Mouse (Mus musculus): ENCODE results near the gene Gm21974. TPM values are rescaled to one million over a fixed set of nuclear protein-coding genes. Genes with fewer than 3 reads are reported as not detected.

Gm21974 gene
- polyA plus RNA-seq, 1 experiment from 2014 or later = not detected

- Histone ChIP-seq H3K36me3 (ENCODE audit: control insufficient read depth, insufficient read depth, low read length) (peaks cover 67% of the 10 kb centered on the region), H3K27ac (ENCODE audit: low read depth, low read length) (no peak overlapping the region), H3K4me3 (ENCODE audit: low read depth, low read length) (no peak overlapping the region), H3K4me2 (ENCODE audit: low read length) (no peak overlapping the region), H3K9ac (ENCODE audit: low read length) (no peak overlapping the region), H3K4me1 (ENCODE audit: control insufficient read depth, insufficient read depth, low read length) (no peaks in the 10 kb centered on the region), H3K27me3 (replicated peaks; ENCODE audit: control insufficient read depth, insufficient read depth, low read length) (no peaks in the 10 kb centered on the region), H3K9me3 (replicated peaks; ENCODE audit: control insufficient read depth, low read length) (no peaks in the 10 kb centered on the region)
- 85% methylated on average over 6 of the region's 6 CpGs for WGBS
- DNase-seq (ENCODE audit: low spot score) (no peak), ATAC-seq (no peak)
These were observed 27.4 kb upstream of the Gm21974 start for GRCm38 (mm10) chr7:127922451-127923275.

- no peaks in the 10 kb centered on the region for H3K9me3 ChIP-seq (replicated peaks; ENCODE audit: control insufficient read depth, low read length)
- H3K4me1 ChIP-seq (ENCODE audit: control insufficient read depth, insufficient read depth, low read length) = no peaks in the 10 kb centered on the region
- no peak overlapping the region for H3K4me2 ChIP-seq (ENCODE audit: low read length)
- no peak overlapping the region for H3K9ac ChIP-seq (ENCODE audit: low read length)
- no peaks in the 10 kb centered on the region for H3K27me3 ChIP-seq (replicated peaks; ENCODE audit: control insufficient read depth, insufficient read depth, low read length)
- peaks cover 74% of the 10 kb centered on the region for H3K36me3 ChIP-seq (ENCODE audit: control insufficient read depth, insufficient read depth, low read length)
- no peak overlapping the region for H3K27ac ChIP-seq (ENCODE audit: low read depth, low read length)
- DNase-seq (ENCODE audit: low spot score) (no peak), ATAC-seq (no peak)
- 61% methylated on average over 8 of the region's 8 CpGs for WGBS
- no peak overlapping the region for H3K4me3 ChIP-seq (ENCODE audit: low read depth, low read length)
These were observed 26.3 kb upstream of the Gm21974 start for GRCm38 (mm10) chr7:127921516-127921915.

GRCm38 (mm10) chr7:127919290-127919689 is 24.0 kb upstream of the Gm21974 start:
- no peaks in the 10 kb centered on the region for H3K4me1 ChIP-seq (ENCODE audit: control insufficient read depth, insufficient read depth, low read length)
- no peak overlapping the region for H3K4me3 ChIP-seq (ENCODE audit: low read depth, low read length)
- no peak for ATAC-seq
- no peak overlapping the region for H3K4me2 ChIP-seq (ENCODE audit: low read length)
- no peak for DNase-seq (ENCODE audit: low spot score)
- WGBS = 77% methylated on average over 7 of the region's 7 CpGs
- H3K9me3 ChIP-seq (replicated peaks; ENCODE audit: control insufficient read depth, low read length) = no peaks in the 10 kb centered on the region
- H3K36me3 ChIP-seq (ENCODE audit: control insufficient read depth, insufficient read depth, low read length) = peaks cover 68% of the 10 kb centered on the region
- no peak overlapping the region for H3K27ac ChIP-seq (ENCODE audit: low read depth, low read length)
- H3K9ac ChIP-seq (ENCODE audit: low read length) = no peak overlapping the region
- no peaks in the 10 kb centered on the region for H3K27me3 ChIP-seq (replicated peaks; ENCODE audit: control insufficient read depth, insufficient read depth, low read length)

GRCm38 (mm10) chr7:127918203-127918602 is 22.9 kb upstream of the Gm21974 start:
- H3K9ac ChIP-seq (ENCODE audit: low read length) = no peak overlapping the region
- no peaks in the 10 kb centered on the region for H3K27me3 ChIP-seq (replicated peaks; ENCODE audit: control insufficient read depth, insufficient read depth, low read length)
- no peaks in the 10 kb centered on the region for H3K9me3 ChIP-seq (replicated peaks; ENCODE audit: control insufficient read depth, low read length)
- H3K4me3 ChIP-seq (ENCODE audit: low read depth, low read length) = no peak overlapping the region
- peaks cover under 1% of the 10 kb centered on the region; the same call in 1 of the 2 replicates for H3K4me1 ChIP-seq (ENCODE audit: control insufficient read depth, insufficient read depth, low read length)
- DNase-seq (ENCODE audit: low spot score) (peak; percentile 29), ATAC-seq (no peak)
- no peak overlapping the region for H3K4me2 ChIP-seq (ENCODE audit: low read length)
- 57% methylated on average over 3 of the region's 3 CpGs for WGBS
- H3K36me3 ChIP-seq (ENCODE audit: control insufficient read depth, insufficient read depth, low read length) = peaks cover 58% of the 10 kb centered on the region
- no peak overlapping the region for H3K27ac ChIP-seq (ENCODE audit: low read depth, low read length)

GRCm38 (mm10) chr7:127915293-127915692 is 20.0 kb upstream of the Gm21974 start:
- no peaks in the 10 kb centered on the region for H3K9me3 ChIP-seq (replicated peaks; ENCODE audit: control insufficient read depth, low read length)
- H3K4me2 ChIP-seq (ENCODE audit: low read length) = no peak overlapping the region
- ATAC-seq = no peak
- peaks cover 4% of the 10 kb centered on the region; the same call in 1 of the 2 replicates for H3K4me1 ChIP-seq (ENCODE audit: control insufficient read depth, insufficient read depth, low read length)
- DNase-seq (ENCODE audit: low spot score) = no peak
- peaks cover 38% of the 10 kb centered on the region for H3K36me3 ChIP-seq (ENCODE audit: control insufficient read depth, insufficient read depth, low read length)
- no peak overlapping the region for H3K4me3 ChIP-seq (ENCODE audit: low read depth, low read length)
- H3K27me3 ChIP-seq (replicated peaks; ENCODE audit: control insufficient read depth, insufficient read depth, low read length) = no peaks in the 10 kb centered on the region
- 92% methylated on average over 12 of the region's 12 CpGs for WGBS
- H3K9ac ChIP-seq (ENCODE audit: low read length) = no peak overlapping the region
- H3K27ac ChIP-seq (ENCODE audit: low read depth, low read length) = no peak overlapping the region

GRCm38 (mm10) chr7:127912938-127913337 is 17.7 kb upstream of the Gm21974 start:
- peaks cover 45% of the 10 kb centered on the region for H3K36me3 ChIP-seq (ENCODE audit: control insufficient read depth, insufficient read depth, low read length)
- H3K27ac ChIP-seq (ENCODE audit: low read depth, low read length) = no peak overlapping the region
- no peak for ATAC-seq

GRCm38 (mm10) chr7:127912190-127912871 is 17.1 kb upstream of the Gm21974 start, which contains the start of gene Kat8:
Kat8 (plus strand) TSS chr7:127912516.
- Histone ChIP-seq H3K27me3 (replicated peaks; ENCODE audit: control insufficient read depth, insufficient read depth, low read length) (no peaks in the 10 kb centered on the region), H3K36me3 (ENCODE audit: control insufficient read depth, insufficient read depth, low read length) (peaks cover 45% of the 10 kb centered on the region), H3K27ac (ENCODE audit: low read depth, low read length) (peak within 1 kb of the TSS; percentile 61; the same call in 1 of the 2 replicates), H3K4me2 (ENCODE audit: low read length) (peak within 1 kb of the TSS; percentile 58), H3K4me1 (ENCODE audit: control insufficient read depth, insufficient read depth, low read length) (peaks cover 4% of the 10 kb centered on the region; the same call in 1 of the 2 replicates), H3K9me3 (replicated peaks; ENCODE audit: control insufficient read depth, low read length) (no peaks in the 10 kb centered on the region), H3K9ac (ENCODE audit: low read length) (peak within 1 kb of the TSS; percentile 76), H3K4me3 (ENCODE audit: low read depth, low read length) (peak within 1 kb of the TSS; percentile 90)
- DNase-seq (ENCODE audit: low spot score) (peak; percentile 97), ATAC-seq (peak; percentile 97)
- whole genome bisulfite sequencing = under 1% methylated on average over 40 of the region's 40 CpGs

More at GRCm38 (mm10) chr7:127912938-127913337, 17.7 kb upstream of the Gm21974 start:
- WGBS = 31% methylated on average over 4 of the region's 4 CpGs
- Histone ChIP-seq H3K9ac (ENCODE audit: low read length) (peak overlapping the region; percentile 76), H3K4me3 (ENCODE audit: low read depth, low read length) (peak overlapping the region; percentile 90), H3K4me1 (ENCODE audit: control insufficient read depth, insufficient read depth, low read length) (peaks cover 4% of the 10 kb centered on the region; the same call in 1 of the 2 replicates), H3K27me3 (replicated peaks; ENCODE audit: control insufficient read depth, insufficient read depth, low read length) (no peaks in the 10 kb centered on the region), H3K9me3 (replicated peaks; ENCODE audit: control insufficient read depth, low read length) (no peaks in the 10 kb centered on the region), H3K4me2 (ENCODE audit: low read length) (peak overlapping the region; percentile 58)
- no peak for DNase-seq (ENCODE audit: low spot score)

GRCm38 (mm10) chr7:127908656-127909055 is 13.4 kb upstream of the Gm21974 start:
- no peak overlapping the region for H3K4me3 ChIP-seq (ENCODE audit: low read depth, low read length)
- peaks cover 15% of the 10 kb centered on the region for H3K4me1 ChIP-seq (ENCODE audit: control insufficient read depth, insufficient read depth, low read length)
- H3K36me3 ChIP-seq (ENCODE audit: control insufficient read depth, insufficient read depth, low read length) = peaks cover 47% of the 10 kb centered on the region
- no peak overlapping the region for H3K4me2 ChIP-seq (ENCODE audit: low read length)
- ATAC-seq = no peak
- H3K9ac ChIP-seq (ENCODE audit: low read length) = no peak overlapping the region
- no peaks in the 10 kb centered on the region for H3K27me3 ChIP-seq (replicated peaks; ENCODE audit: control insufficient read depth, insufficient read depth, low read length)
- H3K27ac ChIP-seq (ENCODE audit: low read depth, low read length) = no peak overlapping the region
- 90% methylated on average over 4 of the region's 4 CpGs for WGBS
- no peak for DNase-seq (ENCODE audit: low spot score)
- no peaks in the 10 kb centered on the region for H3K9me3 ChIP-seq (replicated peaks; ENCODE audit: control insufficient read depth, low read length)

Measured in forebrain, embryonic 14.5 days (tissue).